Mouse (Mus musculus): ENCODE data around the gene Dnajb13. TPM values are rescaled to one million over a fixed set of nuclear protein-coding genes. Genes with fewer than 3 reads are reported as not detected.

Dnajb13 gene
- total and polyA plus RNA-seq, 3 experiments = 0.16 TPM; not detected in 2

GRCm38 (mm10) chr7:100536804-100537518, 22.2 kb upstream of the Dnajb13 start, which contains the start of gene Coa4:
TSS of gene Coa4 (plus strand) at chr7:100537071.
- no peaks in the 10 kb centered on the region for H3K9me3 ChIP-seq (replicated peaks)
- peaks cover 16% of the 10 kb centered on the region for H3K4me1 ChIP-seq (ENCODE audit: insufficient read depth, low read depth, low read length)
- DNase-seq (ENCODE audit: low spot score) = peak; percentile 80
- no peaks in the 10 kb centered on the region for H3K27me3 ChIP-seq (ENCODE audit: insufficient read depth, low read length)
- H3K4me3 ChIP-seq (ENCODE audit: low read depth, low read length) = peak within 1 kb of the TSS; percentile 74
- peak; percentile 97 for ATAC-seq (ENCODE audit: extremely low read depth, insufficient number of reproducible peaks, low FRiP score, poor library complexity, severe bottlenecking)
- no peak for TF ChIP-seq TAL1 (conservative IDR thresholded peaks at IDR 0.05; ENCODE audit: low read depth, low read length)
- no peak for TF ChIP-seq CTCF (IDR thresholded peaks at IDR 0.05; ENCODE audit: low read depth, low read length)
- TF ChIP-seq GATA2 (IDR thresholded peaks at IDR 0.05; ENCODE audit: borderline replicate concordance, low read depth, low read length) = no peak
- TF ChIP-seq GATA1 (IDR thresholded peaks at IDR 0.05; ENCODE audit: borderline replicate concordance, low read length) = no peak
- no peak for TF ChIP-seq POLR2AphosphoS5 (IDR thresholded peaks at IDR 0.05; ENCODE audit: insufficient replicate concordance, low read depth, low read length)
- H3K36me3 ChIP-seq (replicated peaks) = peaks cover 27% of the 10 kb centered on the region

- peaks cover 16% of the 10 kb centered on the region for H3K4me1 ChIP-seq (ENCODE audit: insufficient read depth, low read depth, low read length)
- peaks cover 27% of the 10 kb centered on the region for H3K36me3 ChIP-seq (replicated peaks)
- no peak for TF ChIP-seq POLR2AphosphoS5 (IDR thresholded peaks at IDR 0.05; ENCODE audit: insufficient replicate concordance, low read depth, low read length)
- no peak for TF ChIP-seq GATA2 (IDR thresholded peaks at IDR 0.05; ENCODE audit: borderline replicate concordance, low read depth, low read length)
- no peak for TF ChIP-seq CTCF (IDR thresholded peaks at IDR 0.05; ENCODE audit: low read depth, low read length)
- TF ChIP-seq TAL1 (conservative IDR thresholded peaks at IDR 0.05; ENCODE audit: low read depth, low read length) = no peak
- TF ChIP-seq GATA1 (IDR thresholded peaks at IDR 0.05; ENCODE audit: borderline replicate concordance, low read length) = no peak
- H3K27me3 ChIP-seq (ENCODE audit: insufficient read depth, low read length) = no peaks in the 10 kb centered on the region
- no peaks in the 10 kb centered on the region for H3K9me3 ChIP-seq (replicated peaks)
- DNase-seq (ENCODE audit: low spot score) = no peak
- no peak overlapping the region for H3K4me3 ChIP-seq (ENCODE audit: low read depth, low read length)
- ATAC-seq (ENCODE audit: extremely low read depth, insufficient number of reproducible peaks, low FRiP score, poor library complexity, severe bottlenecking) = no peak
Observed at GRCm38 (mm10) chr7:100535831-100536230, 21.1 kb upstream of the Dnajb13 start.

- Histone ChIP-seq H3K4me1 (ENCODE audit: insufficient read depth, low read depth, low read length) (peaks cover 16% of the 10 kb centered on the region), H3K4me3 (ENCODE audit: low read depth, low read length) (no peak overlapping the region), H3K9me3 (replicated peaks) (no peaks in the 10 kb centered on the region), H3K27me3 (ENCODE audit: insufficient read depth, low read length) (no peaks in the 10 kb centered on the region), H3K36me3 (replicated peaks) (peaks cover 12% of the 10 kb centered on the region)
- DNase-seq (ENCODE audit: low spot score) (no peak), ATAC-seq (ENCODE audit: extremely low read depth, insufficient number of reproducible peaks, low FRiP score, poor library complexity, severe bottlenecking) (no peak)
- no peak for TF ChIP-seq POLR2AphosphoS5 (IDR thresholded peaks at IDR 0.05; ENCODE audit: insufficient replicate concordance, low read depth, low read length)
- no peak for TF ChIP-seq GATA2 (IDR thresholded peaks at IDR 0.05; ENCODE audit: borderline replicate concordance, low read depth, low read length)
- TF ChIP-seq GATA1 (IDR thresholded peaks at IDR 0.05; ENCODE audit: borderline replicate concordance, low read length) = no peak
- no peak for TF ChIP-seq TAL1 (conservative IDR thresholded peaks at IDR 0.05; ENCODE audit: low read depth, low read length)
- no peak for TF ChIP-seq CTCF (IDR thresholded peaks at IDR 0.05; ENCODE audit: low read depth, low read length)
Observed at GRCm38 (mm10) chr7:100534216-100534615, 19.5 kb upstream of the Dnajb13 start.

DNA sequence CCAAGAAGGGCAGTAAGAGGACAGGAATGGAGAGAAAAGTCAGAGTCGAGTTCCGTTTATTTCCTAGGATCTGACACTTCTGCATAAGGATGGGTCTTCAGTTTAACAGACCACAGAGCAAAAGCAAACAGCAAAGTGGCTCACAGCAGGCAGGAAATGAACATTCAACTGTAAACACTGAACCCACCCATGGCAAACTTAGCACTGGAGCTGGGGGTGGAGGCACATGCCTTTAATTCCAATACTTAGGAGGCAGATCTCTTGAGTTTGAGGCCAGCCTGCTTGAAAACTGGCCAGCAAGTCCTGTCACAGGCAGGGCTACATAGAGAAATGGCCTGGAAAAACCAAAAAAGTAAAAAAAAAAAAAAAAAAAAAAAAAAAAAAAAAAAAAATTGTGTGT, 18.7 kb upstream of the Dnajb13 start:
- TF ChIP-seq POLR2AphosphoS5 (IDR thresholded peaks at IDR 0.05; ENCODE audit: insufficient replicate concordance, low read depth, low read length) = no peak
- no peak for TF ChIP-seq TAL1 (conservative IDR thresholded peaks at IDR 0.05; ENCODE audit: low read depth, low read length)
- Histone ChIP-seq H3K4me1 (ENCODE audit: insufficient read depth, low read depth, low read length) (peaks cover 16% of the 10 kb centered on the region), H3K9me3 (replicated peaks) (no peaks in the 10 kb centered on the region), H3K27me3 (ENCODE audit: insufficient read depth, low read length) (0 out of 2 replicates have a peak, but pooled peaks cover under 1% of the 10 kb centered on the region), H3K36me3 (replicated peaks) (peaks cover 6% of the 10 kb centered on the region), H3K4me3 (ENCODE audit: low read depth, low read length) (no peak overlapping the region)
- ATAC-seq (ENCODE audit: extremely low read depth, insufficient number of reproducible peaks, low FRiP score, poor library complexity, severe bottlenecking) (no peak), DNase-seq (ENCODE audit: low spot score) (no peak)

DNA sequence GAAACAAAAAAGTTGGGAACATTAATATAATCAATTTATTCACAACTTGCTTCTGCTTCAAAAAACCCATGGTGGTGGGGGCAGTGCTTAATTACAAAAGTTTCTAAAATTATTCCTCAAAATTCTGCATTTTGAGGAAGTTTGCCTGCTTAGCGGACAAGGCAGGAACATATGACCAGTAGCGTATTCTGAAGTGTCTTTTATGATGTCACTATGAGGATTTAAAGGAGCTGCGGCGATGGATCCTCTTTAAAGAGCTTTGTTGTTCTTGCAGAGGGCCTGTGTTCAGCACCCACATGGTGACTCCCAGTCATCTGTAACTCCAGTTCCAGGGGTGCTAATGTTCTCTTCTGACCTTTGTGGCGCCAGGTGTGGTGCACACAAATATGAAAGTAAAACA, 16.0 kb upstream of the Dnajb13 start:
- Histone ChIP-seq H3K27me3 (ENCODE audit: insufficient read depth, low read length) (peaks cover 7% of the 10 kb centered on the region), H3K9me3 (replicated peaks) (no peaks in the 10 kb centered on the region), H3K4me3 (ENCODE audit: low read depth, low read length) (no peak overlapping the region), H3K36me3 (replicated peaks) (peaks cover 6% of the 10 kb centered on the region), H3K4me1 (ENCODE audit: insufficient read depth, low read depth, low read length) (no peaks in the 10 kb centered on the region; the same call in 1 of the 2 replicates)
- TF ChIP-seq CTCF (IDR thresholded peaks at IDR 0.05; ENCODE audit: low read depth, low read length) = no peak
- no peak for TF ChIP-seq GATA1 (IDR thresholded peaks at IDR 0.05; ENCODE audit: borderline replicate concordance, low read length)
- TF ChIP-seq TAL1 (conservative IDR thresholded peaks at IDR 0.05; ENCODE audit: low read depth, low read length) = no peak
- no peak for TF ChIP-seq POLR2AphosphoS5 (IDR thresholded peaks at IDR 0.05; ENCODE audit: insufficient replicate concordance, low read depth, low read length)
- TF ChIP-seq GATA2 (IDR thresholded peaks at IDR 0.05; ENCODE audit: borderline replicate concordance, low read depth, low read length) = no peak
- no peak for ATAC-seq (ENCODE audit: extremely low read depth, insufficient number of reproducible peaks, low FRiP score, poor library complexity, severe bottlenecking)
- no peak for DNase-seq (ENCODE audit: low spot score)

GRCm38 (mm10) chr7:100524669-100525068, 9.9 kb upstream of the Dnajb13 start:
- no peak for TF ChIP-seq CTCF (IDR thresholded peaks at IDR 0.05; ENCODE audit: low read depth, low read length)
- no peak for TF ChIP-seq GATA1 (IDR thresholded peaks at IDR 0.05; ENCODE audit: borderline replicate concordance, low read length)
- no peak for TF ChIP-seq TAL1 (conservative IDR thresholded peaks at IDR 0.05; ENCODE audit: low read depth, low read length)
- no peak for TF ChIP-seq POLR2AphosphoS5 (IDR thresholded peaks at IDR 0.05; ENCODE audit: insufficient replicate concordance, low read depth, low read length)
- H3K27me3 ChIP-seq (ENCODE audit: insufficient read depth, low read length) = peaks cover 21% of the 10 kb centered on the region
- ATAC-seq (ENCODE audit: extremely low read depth, insufficient number of reproducible peaks, low FRiP score, poor library complexity, severe bottlenecking) = no peak
- no peak overlapping the region for H3K4me3 ChIP-seq (ENCODE audit: low read depth, low read length)
- DNase-seq (ENCODE audit: low spot score) = no peak
- peaks cover 4% of the 10 kb centered on the region; the same call in 1 of the 2 replicates for H3K9me3 ChIP-seq (replicated peaks)
- H3K36me3 ChIP-seq (replicated peaks) = no peaks in the 10 kb centered on the region
- H3K4me1 ChIP-seq (ENCODE audit: insufficient read depth, low read depth, low read length) = peaks cover 8% of the 10 kb centered on the region
